Mouse (Mus musculus) liver, postnatal 0 days (tissue): ENCODE data around the gene Alpl. TPM values are rescaled to one million over a fixed set of nuclear protein-coding genes. Genes with fewer than 3 reads are reported as not detected.
A peak's percentile ranks its signal among the peaks of the same experiment; 100 is the strongest.

ENCODE experiments used
- ATAC-seq: fragments of 200-750 bp; cut with Nextera tagmentation; 2 replicates; pipeline ENCODE4 v1.8.0; 2017; ENCODE audit warnings: mild to moderate bottlenecking, moderate library complexity
- DNase-seq: peaks from one replicate; pipeline ENCODE4 v3.0.0-alpha.2; 2016
- H3K27ac ChIP-seq: fragments of 300-500 bp; sonication (generic); 2 replicates; pipeline ENCODE4 v1.5.1; 2014; ENCODE audit warnings: antibody characterized with exemption, moderate library complexity, mild to moderate bottlenecking, low read depth
- H3K27me3 ChIP-seq: fragments of 300-500 bp; sonication (generic); 2 replicates; pipeline ENCODE4 v1.6.1; 2014; ENCODE audit warnings: low read length, control low read depth, mixed read lengths; ENCODE audit not compliant: insufficient read depth
- H3K36me3 ChIP-seq: fragments of 300-500 bp; sonication (generic); replicated peaks from 2 replicates; pipeline ENCODE4 v1.6.1; 2014; ENCODE audit warnings: mild to moderate bottlenecking, control low read depth, low read length, moderate library complexity, mixed read lengths; ENCODE audit not compliant: insufficient read depth
- H3K4me1 ChIP-seq: fragments of 300-500 bp; sonication (generic); 2 replicates; pipeline ENCODE4 v1.6.1; 2014; ENCODE audit warnings: antibody characterized with exemption, mild to moderate bottlenecking, control low read depth; ENCODE audit not compliant: insufficient read depth
- H3K4me2 ChIP-seq: fragments of 300-500 bp; sonication (generic); 2 replicates; pipeline ENCODE4 v1.6.1; 2014; ENCODE audit warnings: low read depth, mild to moderate bottlenecking, low read length, moderate library complexity, mixed read lengths
- H3K4me3 ChIP-seq: fragments of 300-500 bp; sonication (generic); 2 replicates; pipeline ENCODE4 v1.5.1; 2014; ENCODE audit warnings: low read depth, low read length
- H3K9ac ChIP-seq: fragments of 300-500 bp; sonication (generic); replicated peaks from 2 replicates; pipeline ENCODE4 v1.6.1; 2014; ENCODE audit warnings: mild to moderate bottlenecking, moderate library complexity
- H3K9me3 ChIP-seq: fragments of 300-500 bp; sonication (generic); 2 replicates; pipeline ENCODE4 v1.6.1; 2016; ENCODE audit warnings: mild to moderate bottlenecking, control low read depth, low read length, mixed read lengths
- CTCF ChIP-seq: sonication (generic); IDR thresholded peaks from 2 replicates; pipeline ENCODE4 v1.5.1; 2016; ENCODE audit warnings: antibody characterized with exemption, low read depth
- EP300 ChIP-seq: IDR thresholded peaks from 2 replicates; pipeline ENCODE4 v1.6.1; 2016; ENCODE audit warnings: antibody characterized with exemption, low read depth, mild to moderate bottlenecking
- WGBS: fragments of 180-500 bp; shearing (Covaris S2); extraction: QIAGEN DNeasy Blood & Tissue Kit; methylation state at CpG from one replicate; pipeline ENCODE4 v1.1.7; 2014; ENCODE audit not compliant: insufficient replicate concordance; 5-methylcytosine and 5-hydroxymethylcytosine counted together
- polyA plus RNA-seq: library from polyadenylated mRNA; unstranded; fragments of >200 nt; fragmentation: Nextera tagmentation; extraction: Ambion mirVana; gene quantifications from 2 replicates; pipeline ENCODE4 v1.2.1, GENCODE M21; 2015

Gene Alpl
- polyA plus RNA-seq, 1 experiment from 2014 or later, result 18.7 TPM

DNA sequence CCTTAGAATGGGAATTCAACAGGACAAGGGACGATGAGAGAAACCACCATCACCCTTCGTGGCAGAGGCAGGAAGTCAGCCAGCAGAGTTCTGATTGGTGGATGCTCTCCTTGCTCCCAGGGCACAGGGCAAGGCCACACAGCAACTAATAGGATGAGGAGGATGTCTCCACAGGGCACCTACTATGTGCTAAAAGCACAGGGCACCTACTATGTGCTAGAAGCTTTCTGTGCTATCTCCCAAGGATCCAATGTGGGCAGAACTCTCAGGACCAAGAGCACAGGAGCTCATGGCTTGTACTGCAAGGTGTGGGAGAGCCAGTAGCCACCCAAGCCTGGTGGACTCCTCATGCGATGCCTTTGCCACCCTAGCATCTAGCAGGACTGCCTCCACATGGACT is 24.4 kb downstream of the Alpl start:
- DNase-seq, result no peak
- H3K36me3 ChIP-seq, result no peaks in the 10 kb centered on the region
- no peaks in the 10 kb centered on the region for H3K27me3 ChIP-seq
- no peak overlapping the region for H3K9ac ChIP-seq
- peaks cover 25% of the 10 kb centered on the region for H3K4me1 ChIP-seq
- no peaks in the 10 kb centered on the region for H3K9me3 ChIP-seq
- H3K27ac ChIP-seq, result peak overlapping the region; percentile 90
- no peak overlapping the region for H3K4me3 ChIP-seq
- H3K4me2 ChIP-seq, result no peak overlapping the region
- no peak for ATAC-seq
- TF ChIP-seq EP300 (no peak), CTCF (no peak)
- 52% methylated on average over 3 of the region's 3 CpGs for WGBS

- TF ChIP-seq EP300, result no peak
- TF ChIP-seq CTCF, result no peak
- H3K4me2 ChIP-seq, result no peak overlapping the region
- 75% methylated on average over 14 of the region's 14 CpGs for WGBS
- no peaks in the 10 kb centered on the region for H3K27me3 ChIP-seq
- ATAC-seq, result no peak
- H3K4me3 ChIP-seq, result no peak overlapping the region
- peaks cover 31% of the 10 kb centered on the region for H3K4me1 ChIP-seq
- no peaks in the 10 kb centered on the region for H3K9me3 ChIP-seq
- no peak overlapping the region for H3K27ac ChIP-seq
- H3K36me3 ChIP-seq, result no peaks in the 10 kb centered on the region
- DNase-seq, result no peak
- H3K9ac ChIP-seq, result no peak overlapping the region
Observed at GRCm38 (mm10) chr4:137770901-137771612, 25.1 kb downstream of the Alpl start.

- no peaks in the 10 kb centered on the region for H3K27me3 ChIP-seq
- no peaks in the 10 kb centered on the region for H3K36me3 ChIP-seq
- DNase-seq, result no peak
- no peaks in the 10 kb centered on the region for H3K9me3 ChIP-seq
- no peak overlapping the region for H3K9ac ChIP-seq
- ATAC-seq, result no peak
- no peak overlapping the region for H3K4me3 ChIP-seq
- TF ChIP-seq CTCF (no peak), EP300 (no peak)
- H3K4me1 ChIP-seq, result peaks cover 38% of the 10 kb centered on the region
- H3K4me2 ChIP-seq, result no peak overlapping the region
- 51% methylated on average over 7 of the region's 7 CpGs for WGBS
- no peak overlapping the region for H3K27ac ChIP-seq
Observed at GRCm38 (mm10) chr4:137769635-137770034, 26.5 kb downstream of the Alpl start.

DNA sequence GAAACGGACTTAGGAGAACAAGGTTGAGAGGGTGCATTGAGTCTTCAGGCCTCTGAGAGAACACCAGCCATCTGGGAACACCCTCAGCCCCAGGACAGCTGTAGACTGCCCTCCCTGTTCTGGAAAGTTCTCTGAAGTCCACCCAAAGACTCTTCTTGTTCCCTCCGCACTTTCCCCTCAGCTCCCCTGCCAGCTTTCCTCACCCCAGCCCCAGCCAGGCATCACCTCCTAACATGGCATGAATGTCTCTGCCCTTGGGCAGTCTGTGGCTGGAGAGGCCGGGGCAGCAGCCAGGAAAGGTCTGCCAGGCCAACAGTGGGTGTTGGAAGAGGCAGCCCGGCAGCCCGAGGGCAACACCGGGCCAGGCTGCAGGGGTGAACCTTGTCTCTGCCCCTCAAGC is 27.4 kb downstream of the Alpl start:
- Histone ChIP-seq H3K9ac (no peak overlapping the region), H3K36me3 (no peaks in the 10 kb centered on the region), H3K4me1 (peaks cover 31% of the 10 kb centered on the region), H3K27me3 (no peaks in the 10 kb centered on the region), H3K9me3 (no peaks in the 10 kb centered on the region), H3K27ac (no peak overlapping the region), H3K4me2 (no peak overlapping the region), H3K4me3 (no peak overlapping the region)
- WGBS, result 78% methylated on average over 6 of the region's 6 CpGs
- no peak for DNase-seq
- TF ChIP-seq EP300 (no peak), CTCF (no peak)
- no peak for ATAC-seq

DNA sequence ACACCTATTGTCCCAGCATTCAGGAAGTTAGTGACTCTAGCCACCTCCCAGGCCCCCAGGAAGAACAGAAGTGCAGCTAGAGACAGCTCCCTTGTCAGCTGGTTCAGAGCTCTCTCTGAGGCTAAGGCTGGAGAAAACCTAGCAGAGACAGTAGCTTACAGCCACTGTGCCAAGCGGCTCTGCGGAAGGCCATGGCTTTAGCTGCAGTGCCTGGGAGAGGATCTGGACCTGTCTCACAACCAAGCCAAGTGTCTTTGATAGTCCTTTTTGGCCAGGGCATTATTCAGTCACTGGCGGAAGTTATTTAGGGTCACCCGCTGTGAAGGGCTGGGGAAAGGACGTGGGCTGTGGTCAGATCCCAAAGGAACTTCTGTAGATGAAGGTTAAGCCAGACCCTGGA is 27.8 kb downstream of the Alpl start:
- TF ChIP-seq EP300 (no peak), CTCF (no peak)
- Histone ChIP-seq H3K4me1 (peaks cover 28% of the 10 kb centered on the region), H3K9ac (no peak overlapping the region), H3K36me3 (no peaks in the 10 kb centered on the region), H3K4me3 (no peak overlapping the region), H3K9me3 (no peaks in the 10 kb centered on the region), H3K27ac (no peak overlapping the region), H3K4me2 (no peak overlapping the region), H3K27me3 (no peaks in the 10 kb centered on the region)
- 83% methylated on average over 5 of the region's 5 CpGs for WGBS
- ATAC-seq, result no peak
- DNase-seq, result no peak

DNA sequence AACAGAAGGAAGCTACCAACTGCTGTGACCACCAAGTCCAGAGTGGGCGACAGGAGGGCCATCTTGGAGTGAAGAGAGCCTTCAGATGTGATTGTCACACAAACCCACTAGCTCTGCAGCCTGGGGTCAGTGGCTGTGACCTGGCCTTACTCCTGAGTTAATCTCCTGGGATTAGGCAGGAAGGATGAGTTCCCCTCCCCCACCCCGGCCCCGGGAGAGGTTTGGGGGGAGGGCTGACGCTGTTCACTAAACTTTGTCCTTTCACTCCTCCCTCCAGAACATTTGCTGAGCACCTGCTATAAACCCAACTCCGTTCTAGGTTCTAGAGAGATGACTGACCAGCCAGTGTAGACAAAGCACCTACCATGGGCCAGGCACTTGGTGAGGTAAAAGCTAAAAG is 29.8 kb downstream of the Alpl start:
- peak overlapping the region; percentile 61 for H3K27ac ChIP-seq
- H3K4me3 ChIP-seq, result no peak overlapping the region
- H3K4me2 ChIP-seq, result no peak overlapping the region
- ATAC-seq (peak; percentile 28; the same call in 1 of the 2 replicates), DNase-seq (peak; percentile 53)
- no peaks in the 10 kb centered on the region for H3K9me3 ChIP-seq
- TF ChIP-seq CTCF, result no peak
- TF ChIP-seq EP300, result no peak
- H3K9ac ChIP-seq, result no peak overlapping the region
- H3K4me1 ChIP-seq, result peaks cover 17% of the 10 kb centered on the region
- 26% methylated on average over 5 of the region's 5 CpGs for WGBS
- no peaks in the 10 kb centered on the region for H3K27me3 ChIP-seq
- H3K36me3 ChIP-seq, result no peaks in the 10 kb centered on the region
